Mouse (Mus musculus) myocyte (in vitro differentiated cells): ENCODE measurements around the gene Nek1.

Source experiments
- POLR2A ChIP-seq: IDR thresholded peaks from one replicate; pipeline ENCODE4 v1.6.1; 2011; ENCODE audit warnings: low read depth, mild to moderate bottlenecking, control low read depth, moderate library complexity; ENCODE audit not compliant: insufficient read length
- TCF12 ChIP-seq: IDR thresholded peaks from one replicate; pipeline ENCODE4 v1.6.1; 2011; ENCODE audit warnings: mild to moderate bottlenecking, control low read depth; ENCODE audit not compliant: poor library complexity, insufficient read depth, severe bottlenecking
- USF1 ChIP-seq: IDR thresholded peaks from one replicate; pipeline ENCODE4 v1.6.1; 2011; ENCODE audit warnings: low read depth, mild to moderate bottlenecking, control low read depth, moderate library complexity

- no peak for TF ChIP-seq POLR2A
- no peak for TF ChIP-seq TCF12
- TF ChIP-seq USF1 = no peak
These were observed 155.7 kb downstream of the Nek1 start for GRCm38 (mm10) chr8:61148728-61149127.
